Mouse (Mus musculus): ENCODE data around the gene Tex29.

DNA sequence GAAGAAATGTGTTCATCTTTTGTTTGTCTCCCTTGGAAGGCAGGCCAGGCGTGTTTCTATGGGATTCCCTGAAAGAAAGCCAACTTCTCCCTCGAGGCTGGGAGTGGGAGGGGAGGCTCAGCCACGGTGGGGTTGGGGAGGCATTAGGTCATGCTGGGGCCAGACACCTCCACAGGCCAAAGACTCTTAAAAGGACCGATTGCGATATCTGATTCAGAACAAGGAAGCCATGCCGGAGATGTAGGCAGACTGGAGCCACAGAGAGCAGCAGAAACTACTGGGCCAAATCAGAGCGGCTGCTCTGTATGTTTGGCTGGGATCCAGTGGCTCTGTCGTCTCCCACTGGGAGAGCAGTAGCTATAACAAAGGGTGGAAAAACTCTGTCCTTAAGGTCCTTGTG is 1.3 kb downstream of the Tex29 start:
- TF ChIP-seq ZNF384 (IDR thresholded peaks at IDR 0.05; ENCODE audit: low read depth, low read length) (no peak), ZC3H11A (IDR thresholded peaks at IDR 0.05; ENCODE audit: borderline replicate concordance, low read depth, low read length) (no peak), CHD2 (IDR thresholded peaks at IDR 0.05; ENCODE audit: low read depth, low read length) (no peak)
